In the genomic region with DNA sequence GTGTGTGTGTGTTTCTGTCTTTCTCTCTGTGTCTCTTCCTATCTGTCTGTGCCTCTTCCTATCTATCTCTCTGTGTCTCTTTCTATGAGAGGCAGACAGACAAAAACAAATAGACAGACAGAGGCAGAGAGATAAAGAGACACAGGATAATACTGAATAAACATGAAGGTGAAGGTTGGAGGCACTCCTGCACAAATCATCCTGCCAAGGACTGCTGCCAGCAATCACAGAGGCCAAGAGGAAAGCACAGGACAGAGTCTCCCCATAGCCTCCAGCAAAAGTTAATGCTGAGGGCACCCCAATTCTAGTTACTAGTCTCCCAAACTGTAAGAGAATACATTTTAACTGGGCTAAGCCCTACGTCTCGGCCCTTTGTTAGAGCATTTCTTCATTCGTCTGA, we compare ENCODE assay signal across 24 mouse cellular contexts.
DNase-seq lines count a peak whose midpoint lies in the region; ATAC-seq lines count a peak whose summit lies in the region.
"Had no signal": no experiment of that assay in that cellular context is flagged by ENCODE, and none has a peak within 500 bp of the region (broad histone marks: within the 10 kb centered on the region; RNA-seq: fewer than 3 reads in every experiment).

No protein-coding gene starts in this region.

- no peak for ATAC-seq in liver, embryonic 11.5 days (replicated peaks; ENCODE audit: low FRiP score)
- ATAC-seq in liver, embryonic 12.5 days = no peak
- ATAC-seq: activated CD4-positive, CD25-positive, alpha-beta regulatory T cell, adult 4 months; forebrain, embryonic 14.5 days; forebrain, postnatal 0 days had no signal

- no peak overlapping the region for H3K4me2 ChIP-seq in liver, embryonic 11.5 days
- H3K4me2 ChIP-seq in liver, embryonic 12.5 days = no peak overlapping the region
- H3K4me2 ChIP-seq: embryonic facial prominence, embryonic 12.5 days; embryonic facial prominence, embryonic 15.5 days; heart, embryonic 12.5 days; heart, embryonic 15.5 days; hindbrain, embryonic 12.5 days; hindbrain, embryonic 15.5 days had no signal

- H3K4me3 ChIP-seq in liver, embryonic 11.5 days (ENCODE audit: low read depth, low read length) = no peak overlapping the region
- H3K4me3 ChIP-seq in liver, embryonic 12.5 days = no peak overlapping the region
- no peak overlapping the region for H3K4me3 ChIP-seq in hindbrain, embryonic 10.5 days
- H3K4me3 ChIP-seq: embryonic facial prominence, embryonic 12.5 days; embryonic facial prominence, embryonic 15.5 days; gastrocnemius, adult 2 months; heart, embryonic 12.5 days; heart, embryonic 15.5 days; hindbrain, embryonic 12.5 days; hindbrain, embryonic 15.5 days had no signal

- no peaks in the 10 kb centered on the region for H3K36me3 ChIP-seq in liver, embryonic 11.5 days (ENCODE audit: control insufficient read depth, insufficient read depth, low read length)
- H3K36me3 ChIP-seq in liver, embryonic 12.5 days = no peaks in the 10 kb centered on the region
- no peaks in the 10 kb centered on the region for H3K36me3 ChIP-seq in hindbrain, embryonic 10.5 days
- H3K36me3 ChIP-seq: embryonic facial prominence, embryonic 12.5 days; embryonic facial prominence, embryonic 15.5 days; heart, embryonic 12.5 days; heart, embryonic 15.5 days; hindbrain, embryonic 12.5 days; hindbrain, embryonic 15.5 days had no signal

- no peak overlapping the region for H3K9ac ChIP-seq in liver, embryonic 11.5 days (ENCODE audit: low read depth, low read length)
- H3K9ac ChIP-seq in liver, embryonic 12.5 days = no peak overlapping the region
- H3K9ac ChIP-seq: embryonic facial prominence, embryonic 12.5 days; embryonic facial prominence, embryonic 15.5 days; forebrain, postnatal 0 days; heart, embryonic 12.5 days; heart, embryonic 15.5 days; hindbrain, embryonic 12.5 days; hindbrain, embryonic 15.5 days had no signal

- peak; percentile 57 to 83 for DNase-seq in adrenal gland, adult (ENCODE audit: inconsistent age in 2 of 2, low spot score in 1 of 2)
- no peak for DNase-seq in adrenal gland, adult 18-20 months (ENCODE audit: low spot score in 2 of 2)
- peak; percentile 38 to 42 for DNase-seq in cerebellum, postnatal 14 days
- DNase-seq in cerebellum, postnatal 4 days (ENCODE audit: low spot score in 2 of 2) = no peak
- DNase-seq in liver, embryonic 11.5 days (ENCODE audit: low spot score) = peak; percentile 15
- DNase-seq in adrenal gland, postnatal 36 days = peak; percentile 61 to 62
- no peak for DNase-seq in hindbrain, embryonic 10.5 days (ENCODE audit: low spot score)
- DNase-seq: gastrocnemius, adult 2 months; gastrocnemius, postnatal 14 days; heart, adult 11 months; heart, postnatal 14 days; heart, postnatal 4 days; kidney, adult 11 months; kidney, adult 8-10 months had no signal

- 83% methylated on average over 3 of the region's 3 CpGs for WGBS in liver, embryonic 11.5 days
- 70% methylated on average over 3 of the region's 3 CpGs for WGBS in liver, embryonic 12.5 days (ENCODE audit: insufficient replicate concordance)
- WGBS in hindbrain, embryonic 10.5 days = 87% methylated on average over 3 of the region's 3 CpGs

- no peaks in the 10 kb centered on the region for H3K27me3 ChIP-seq in liver, embryonic 11.5 days (replicated peaks; ENCODE audit: control insufficient read depth, insufficient read depth, low read length)
- no peaks in the 10 kb centered on the region for H3K27me3 ChIP-seq in liver, embryonic 12.5 days (replicated peaks)
- H3K27me3 ChIP-seq in hindbrain, embryonic 10.5 days (ENCODE audit: insufficient read depth, poor library complexity, severe bottlenecking) = no peaks in the 10 kb centered on the region
- H3K27me3 ChIP-seq: embryonic facial prominence, embryonic 12.5 days; embryonic facial prominence, embryonic 15.5 days; heart, embryonic 12.5 days; heart, embryonic 15.5 days; hindbrain, embryonic 12.5 days; hindbrain, embryonic 15.5 days had no signal

- no peak overlapping the region for H3K27ac ChIP-seq in liver, embryonic 11.5 days (ENCODE audit: low read depth, low read length)
- no peak overlapping the region for H3K27ac ChIP-seq in liver, embryonic 12.5 days
- no peak overlapping the region for H3K27ac ChIP-seq in hindbrain, embryonic 10.5 days
- H3K27ac ChIP-seq: embryonic facial prominence, embryonic 12.5 days; gastrocnemius, adult 2 months; heart, embryonic 15.5 days; hindbrain, embryonic 12.5 days; hindbrain, embryonic 15.5 days had no signal

- H3K9me3 ChIP-seq in liver, embryonic 11.5 days (ENCODE audit: control insufficient read depth, low read length) = no peaks in the 10 kb centered on the region
- H3K9me3 ChIP-seq in liver, embryonic 12.5 days (replicated peaks) = no peaks in the 10 kb centered on the region
- H3K9me3 ChIP-seq in hindbrain, embryonic 10.5 days = no peaks in the 10 kb centered on the region
- H3K9me3 ChIP-seq: embryonic facial prominence, embryonic 12.5 days; embryonic facial prominence, embryonic 15.5 days; heart, embryonic 12.5 days; heart, embryonic 15.5 days; hindbrain, embryonic 12.5 days; hindbrain, embryonic 15.5 days had no signal

- H3K4me1 ChIP-seq in liver, embryonic 11.5 days (replicated peaks; ENCODE audit: control insufficient read depth, insufficient read depth, low read length) = no peaks in the 10 kb centered on the region
- H3K4me1 ChIP-seq in liver, embryonic 12.5 days = no peaks in the 10 kb centered on the region
- H3K4me1 ChIP-seq in hindbrain, embryonic 10.5 days (replicated peaks) = no peaks in the 10 kb centered on the region

Comparison
In these comparisons a context has a peak if more than half of its experiments do, and no peak if none do; other contexts are left out.
1. DNase-seq: peak in adrenal gland, adult (2 of 2), cerebellum, postnatal 14 days (2 of 2), liver, embryonic 11.5 days (single experiment) and adrenal gland, postnatal 36 days (2 of 2); none in adrenal gland, adult 18-20 months (0 of 2), cerebellum, postnatal 4 days (0 of 2) and hindbrain, embryonic 10.5 days (single experiment).